Mouse (Mus musculus): ENCODE measurements around the gene Ssx9. TPM values are rescaled to one million over a fixed set of nuclear protein-coding genes. Genes with fewer than 3 reads are reported as not detected.
"Not testable (repeated sequence)": the region's sequence is repeated elsewhere in the genome, so short reads cannot be mapped to it uniquely, and the experiment has no call there.

Ssx9 gene
- not detected in 2 replicates for polyA plus RNA-seq (2015; fragmentation: Nextera tagmentation; extraction: Ambion mirVana)

DNA sequence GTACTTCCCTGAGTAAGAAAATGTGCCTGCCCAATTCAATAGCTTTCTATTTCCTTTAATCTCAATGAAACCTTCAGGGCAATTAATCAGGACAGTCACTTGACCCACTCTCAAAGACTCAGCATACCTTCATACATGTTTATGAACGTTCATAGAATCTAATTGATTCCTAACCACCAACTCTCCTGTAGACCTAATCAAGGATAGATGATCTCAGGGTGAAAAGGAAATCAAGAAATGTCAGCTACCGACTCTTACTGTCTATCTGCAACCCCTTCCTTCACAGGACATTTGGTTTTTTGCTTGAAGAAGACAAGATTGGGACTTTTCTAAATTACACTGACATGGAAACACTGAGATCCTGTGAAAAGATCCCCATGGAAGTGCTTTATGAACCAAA lies at the start of gene Ssx9:
Ssx9 (plus strand) TSS at position 301 of the 400 bp plus-strand sequence.
- not testable (repeated sequence) for H3K9ac ChIP-seq (replicated peaks; ENCODE audit: low read depth, low read length); H3K36me3 ChIP-seq (ENCODE audit: control insufficient read depth, insufficient read depth); H3K4me2 ChIP-seq (ENCODE audit: low read length); H3K4me3 ChIP-seq (replicated peaks; ENCODE audit: low read length); H3K4me1 ChIP-seq (replicated peaks; ENCODE audit: control insufficient read depth, insufficient read depth, low read length); H3K27me3 ChIP-seq (replicated peaks; ENCODE audit: control insufficient read depth, insufficient read depth, low read length); H3K9me3 ChIP-seq (ENCODE audit: control insufficient read depth, low read length); H3K27ac ChIP-seq (ENCODE audit: low read length); ATAC-seq
- 63% methylated on average over 2 of the region's 2 CpGs for WGBS

DNA sequence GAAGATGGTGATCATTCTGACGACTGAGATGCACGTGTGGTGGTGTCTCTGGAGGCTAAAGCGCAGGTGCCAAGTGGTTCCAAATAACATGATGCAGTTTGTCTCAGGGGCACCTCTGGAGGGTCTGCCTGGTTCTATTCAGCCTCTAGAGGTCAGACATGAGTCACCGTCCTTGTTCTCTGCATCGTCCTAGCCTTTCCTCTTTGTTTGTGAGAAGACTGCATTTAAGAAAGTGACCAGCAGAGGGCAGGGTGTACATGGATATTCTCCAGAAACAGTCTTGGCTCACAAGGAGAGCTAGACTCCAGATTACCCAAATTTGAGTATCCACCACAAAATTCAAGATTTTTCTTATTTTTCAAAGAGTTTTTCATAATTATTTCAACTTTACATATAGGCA lies 15.3 kb upstream of the Ssx9 start:
- ATAC-seq, result no peak
- no peaks in the 10 kb centered on the region for H3K4me1 ChIP-seq (replicated peaks; ENCODE audit: control insufficient read depth, insufficient read depth, low read length)
- H3K4me2 ChIP-seq (ENCODE audit: low read length), result no peak overlapping the region
- no peak overlapping the region for H3K4me3 ChIP-seq (replicated peaks; ENCODE audit: low read length)
- no peaks in the 10 kb centered on the region for H3K27me3 ChIP-seq (replicated peaks; ENCODE audit: control insufficient read depth, insufficient read depth, low read length)
- WGBS, result 50% methylated on average over 5 of the region's 5 CpGs
- H3K9ac ChIP-seq (replicated peaks; ENCODE audit: low read depth, low read length), result no peak overlapping the region
- H3K27ac ChIP-seq (ENCODE audit: low read length), result no peak overlapping the region
- H3K9me3 ChIP-seq (ENCODE audit: control insufficient read depth, low read length), result 0 out of 2 replicates have a peak, but pooled peaks cover 2% of the 10 kb centered on the region
- no peaks in the 10 kb centered on the region for H3K36me3 ChIP-seq (ENCODE audit: control insufficient read depth, insufficient read depth)

DNA sequence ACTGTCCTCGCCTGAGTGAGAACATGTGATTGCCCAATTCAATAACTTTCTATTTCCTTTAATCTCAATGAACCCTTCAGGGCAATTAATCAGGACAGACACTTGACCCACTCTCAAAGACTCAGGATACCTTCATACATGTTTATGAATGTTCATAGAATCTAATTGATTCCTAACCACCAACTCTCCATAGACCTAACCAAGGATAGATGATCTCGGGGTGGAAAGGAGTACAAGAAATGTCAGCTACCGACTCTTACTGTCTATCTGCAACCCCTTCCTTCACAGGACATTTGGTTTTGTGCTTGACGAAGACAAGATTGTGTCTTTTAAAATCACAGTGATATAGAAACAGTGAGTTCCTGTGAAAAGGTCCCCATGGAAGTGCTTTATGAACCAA lies 55.2 kb downstream of the Ssx9 start, which contains the start of gene Ssxb5:
Ssxb5 (plus strand) TSS at position 301 of the 400 bp plus-strand sequence.
- H3K27me3 ChIP-seq (replicated peaks; ENCODE audit: control insufficient read depth, insufficient read depth, low read length); ATAC-seq; H3K4me3 ChIP-seq (replicated peaks; ENCODE audit: low read length); H3K36me3 ChIP-seq (ENCODE audit: control insufficient read depth, insufficient read depth); H3K27ac ChIP-seq (ENCODE audit: low read length); H3K4me2 ChIP-seq (ENCODE audit: low read length); H3K9me3 ChIP-seq (ENCODE audit: control insufficient read depth, low read length); H3K4me1 ChIP-seq (replicated peaks; ENCODE audit: control insufficient read depth, insufficient read depth, low read length); H3K9ac ChIP-seq (replicated peaks; ENCODE audit: low read depth, low read length): not testable (repeated sequence)
- 86% methylated on average over 4 of the region's 4 CpGs for WGBS

Other genes starting within 250 kb of the Ssx9 start
- not detected in 2 replicates for gene Gm14459, start 223.5 kb upstream of the Ssx9 start, polyA plus RNA-seq (2015; fragmentation: Nextera tagmentation; extraction: Ambion mirVana)
- not detected in 2 replicates for gene Ssxb6, start 200.2 kb upstream of the Ssx9 start, polyA plus RNA-seq (2015; fragmentation: Nextera tagmentation; extraction: Ambion mirVana)
- not detected in 2 replicates for gene Ssxb3, start 156.6 kb upstream of the Ssx9 start, polyA plus RNA-seq (2015; fragmentation: Nextera tagmentation; extraction: Ambion mirVana)
- not detected in 2 replicates for gene Ssxb8, start 57.6 kb upstream of the Ssx9 start, polyA plus RNA-seq (2015; fragmentation: Nextera tagmentation; extraction: Ambion mirVana)
- not detected in 2 replicates for gene Ssxb5, start 55.3 kb downstream of the Ssx9 start, polyA plus RNA-seq (2015; fragmentation: Nextera tagmentation; extraction: Ambion mirVana)
- gene Gm6592, start 95.6 kb downstream of the Ssx9 start, polyA plus RNA-seq (2015; fragmentation: Nextera tagmentation; extraction: Ambion mirVana), result not detected in 2 replicates
- not detected in 2 replicates for gene Gm5751, start 125.8 kb downstream of the Ssx9 start, polyA plus RNA-seq (2015; fragmentation: Nextera tagmentation; extraction: Ambion mirVana)
- 10.3 and 13.2 TPM in 2 replicates for gene B630019K06Rik, start 143.9 kb downstream of the Ssx9 start, polyA plus RNA-seq (2015; fragmentation: Nextera tagmentation; extraction: Ambion mirVana)
- not detected in 2 replicates for gene Fthl17b, start 214.5 kb downstream of the Ssx9 start, polyA plus RNA-seq (2015; fragmentation: Nextera tagmentation; extraction: Ambion mirVana)
- not detected in 2 replicates for gene Fthl17c, start 228.1 kb downstream of the Ssx9 start, polyA plus RNA-seq (2015; fragmentation: Nextera tagmentation; extraction: Ambion mirVana)
- gene Fthl17d, start 238.3 kb downstream of the Ssx9 start, polyA plus RNA-seq (2015; fragmentation: Nextera tagmentation; extraction: Ambion mirVana), result not detected in 2 replicates

All from forebrain, embryonic 16.5 days (tissue).